Comparison of ENCODE assay signal across 8 mouse cellular contexts in genomic region chr2:118532855-118533675, GRCm38 (mm10). TPM values are rescaled to one million over a fixed set of nuclear protein-coding genes. Genes with fewer than 3 reads are reported as not detected.
DNase-seq lines count a peak whose midpoint lies in the region; ATAC-seq and TF ChIP-seq lines count a peak whose summit lies in the region.

No protein-coding gene starts in this region.

- ATAC-seq in forebrain, embryonic 16.5 days, result peak; percentile 67
- ATAC-seq in intestine, postnatal 0 days, result peak; percentile 49

- no peak overlapping the region for H3K4me3 ChIP-seq in forebrain, embryonic 16.5 days (replicated peaks; ENCODE audit: low read length)
- no peak overlapping the region for H3K4me3 ChIP-seq in intestine, postnatal 0 days (ENCODE audit: low read depth, low read length)

- WGBS in forebrain, embryonic 16.5 days, result 2% methylated on average over 6 of the region's 6 CpGs
- 11% methylated on average over 6 of the region's 6 CpGs for WGBS in intestine, postnatal 0 days

- no peaks in the 10 kb centered on the region for H3K27me3 ChIP-seq in forebrain, embryonic 16.5 days (replicated peaks; ENCODE audit: control insufficient read depth, insufficient read depth, low read length)
- H3K27me3 ChIP-seq in intestine, postnatal 0 days (replicated peaks; ENCODE audit: control insufficient read depth, insufficient read depth, low read length), result no peaks in the 10 kb centered on the region

- H3K9me3 ChIP-seq in forebrain, embryonic 16.5 days (ENCODE audit: control insufficient read depth, low read length), result no peaks in the 10 kb centered on the region
- H3K9me3 ChIP-seq in intestine, postnatal 0 days (ENCODE audit: control insufficient read depth), result no peaks in the 10 kb centered on the region

- H3K36me3 ChIP-seq in forebrain, embryonic 16.5 days (ENCODE audit: control insufficient read depth, insufficient read depth), result no peaks in the 10 kb centered on the region
- H3K36me3 ChIP-seq in intestine, postnatal 0 days (ENCODE audit: control insufficient read depth, insufficient read depth), result 0 out of 2 replicates have a peak, but pooled peaks cover 5% of the 10 kb centered on the region

- TF ChIP-seq CTCF in intestine, postnatal 0 days (IDR thresholded peaks at IDR 0.05; ENCODE audit: low read depth), result no peak

- H3K9ac ChIP-seq in forebrain, embryonic 16.5 days (replicated peaks; ENCODE audit: low read depth, low read length), result no peak overlapping the region
- H3K9ac ChIP-seq in intestine, postnatal 0 days (ENCODE audit: low read depth, low read length), result no peak overlapping the region

- peaks cover 21% of the 10 kb centered on the region for H3K4me1 ChIP-seq in forebrain, embryonic 16.5 days (replicated peaks; ENCODE audit: control insufficient read depth, insufficient read depth, low read length)
- no peaks in the 10 kb centered on the region for H3K4me1 ChIP-seq in intestine, postnatal 0 days (replicated peaks; ENCODE audit: control insufficient read depth, insufficient read depth, low read length)

- peak overlapping the region; percentile 58 for H3K27ac ChIP-seq in forebrain, embryonic 16.5 days (ENCODE audit: low read length)
- H3K27ac ChIP-seq in intestine, postnatal 0 days (ENCODE audit: low read depth, low read length), result peak overlapping the region; percentile 52

- peak; percentile 50 for DNase-seq in adrenal gland, postnatal 14 days
- DNase-seq in adrenal gland, adult 18-20 months (ENCODE audit: low spot score in 2 of 2), result no peak
- peak; percentile 65 for DNase-seq in lung, postnatal 36 days
- peak; percentile 76 for DNase-seq in testis, postnatal 14 days (ENCODE audit: low spot score)
- no peak for DNase-seq in cerebellum, postnatal 14 days
- DNase-seq in thymus, postnatal 0 days (ENCODE audit: low spot score), result no peak

- no peak overlapping the region for H3K4me2 ChIP-seq in forebrain, embryonic 16.5 days (ENCODE audit: low read length)
- no peak overlapping the region for H3K4me2 ChIP-seq in intestine, postnatal 0 days (replicated peaks; ENCODE audit: low read depth)

RNA-seq across cellular contexts. Expression of gene Bmf, which starts 16.4 kb away (rescaled TPM):
- total RNA-seq in adrenal gland, postnatal 14 days (2021), result 14.4 and 26.8 TPM in 2 replicates
- 1 to 10 TPM; 6.6 to 6.8 TPM for total RNA-seq in adrenal gland, adult 18-20 months (2021)
- polyA plus RNA-seq in forebrain, embryonic 16.5 days (2015; fragmentation: Nextera tagmentation; extraction: Ambion mirVana), result 1.3 and 1.5 TPM in 2 replicates
- polyA plus RNA-seq in intestine, postnatal 0 days (2015; fragmentation: Nextera tagmentation; extraction: Ambion mirVana), result 1.4 and 1.7 TPM in 2 replicates
- 10.0 and 10.6 TPM in 2 replicates for polyA plus RNA-seq in thymus, postnatal 0 days (2015; fragmentation: Nextera tagmentation; extraction: Ambion mirVana)

RNA-seq across cellular contexts. Expression of gene Srp14, which starts 53.6 kb away (rescaled TPM):
- total RNA-seq in adrenal gland, postnatal 14 days (2021), result 140 and 142 TPM in 2 replicates
- 100 to 1,000 TPM; 217 to 225 TPM for total RNA-seq in adrenal gland, adult 18-20 months (2021)
- 316 and 322 TPM in 2 replicates for polyA plus RNA-seq in forebrain, embryonic 16.5 days (2015; fragmentation: Nextera tagmentation; extraction: Ambion mirVana)
- polyA plus RNA-seq in intestine, postnatal 0 days (2015; fragmentation: Nextera tagmentation; extraction: Ambion mirVana), result 164 and 168 TPM in 2 replicates
- 372 and 403 TPM in 2 replicates for polyA plus RNA-seq in thymus, postnatal 0 days (2015; fragmentation: Nextera tagmentation; extraction: Ambion mirVana)

Comparison
In these comparisons a context has a peak if more than half of its experiments do, and no peak if none do; other contexts are left out.
1. DNase-seq: peak in adrenal gland, postnatal 14 days (single experiment), lung, postnatal 36 days (single experiment) and testis, postnatal 14 days (single experiment); none in adrenal gland, adult 18-20 months (0 of 2), cerebellum, postnatal 14 days (0 of 2) and thymus, postnatal 0 days (single experiment).